Mouse (Mus musculus) liver, adult 2 months (tissue): ENCODE data around the gene Sh3kbp1.

Experiments used
- CTCF ChIP-seq: fragments of 200-500 bp; IDR thresholded peaks from 2 replicates; pipeline ENCODE4 v1.5.1; 2011; ENCODE audit warnings: low read depth, low read length, control low read depth
- POLR2A ChIP-seq: fragments of 200-500 bp; IDR thresholded peaks from 2 replicates; pipeline ENCODE4 v1.6.1; 2011; ENCODE audit warnings: low read length, control low read depth; ENCODE audit not compliant: insufficient read depth; ENCODE audit errors: extremely low read depth

GRCm38 (mm10) chrX:159899121-159899520 lies 272.0 kb downstream of the Sh3kbp1 start:
- TF ChIP-seq POLR2A (no peak), CTCF (no peak)
